Mouse (Mus musculus) neural tube, embryonic 15.5 days (tissue): ENCODE data around the gene 1700025G04Rik. TPM values are rescaled to one million over a fixed set of nuclear protein-coding genes. Genes with fewer than 3 reads are reported as not detected.
"Not testable (repeated sequence)": the region's sequence is repeated elsewhere in the genome, so short reads cannot be mapped to it uniquely, and the experiment has no call there.

Source experiments
- ATAC-seq: fragments of 200-750 bp; cut with Nextera tagmentation; 2 replicates; pipeline ENCODE4 v1.8.0; 2017; ENCODE audit warnings: mild to moderate bottlenecking, moderate TSS enrichment, moderate library complexity; ENCODE audit not compliant: low FRiP score
- H3K27ac ChIP-seq: fragments of 300-500 bp; sonication (generic); replicated peaks from 2 replicates; pipeline ENCODE4 v1.5.1; 2015; ENCODE audit warnings: mild to moderate bottlenecking, inconsistent platforms
- H3K27me3 ChIP-seq: fragments of 300-500 bp; sonication (generic); replicated peaks from 2 replicates; pipeline ENCODE4 v1.6.1; 2015; ENCODE audit warnings: inconsistent platforms
- H3K36me3 ChIP-seq: fragments of 300-500 bp; sonication (generic); 2 replicates; pipeline ENCODE4 v1.6.1; 2015; ENCODE audit warnings: inconsistent platforms
- H3K4me1 ChIP-seq: fragments of 300-500 bp; sonication (generic); 2 replicates; pipeline ENCODE4 v1.6.1; 2015; ENCODE audit warnings: inconsistent platforms
- H3K4me2 ChIP-seq: fragments of 300-500 bp; sonication (generic); 2 replicates; pipeline ENCODE4 v1.6.1; 2015; ENCODE audit warnings: inconsistent platforms, mild to moderate bottlenecking, moderate library complexity
- H3K4me3 ChIP-seq: fragments of 300-500 bp; sonication (generic); replicated peaks from 2 replicates; pipeline ENCODE4 v1.5.1; 2015; ENCODE audit warnings: mild to moderate bottlenecking, inconsistent platforms
- H3K9ac ChIP-seq: fragments of 300-500 bp; sonication (generic); replicated peaks from 2 replicates; pipeline ENCODE4 v1.6.1; 2015; ENCODE audit warnings: mild to moderate bottlenecking, inconsistent platforms
- H3K9me3 ChIP-seq: fragments of 300-500 bp; sonication (generic); replicated peaks from 2 replicates; pipeline ENCODE4 v1.6.1; 2016; ENCODE audit warnings: inconsistent platforms
- WGBS: fragments of 180-500 bp; shearing (Covaris S2); methylation state at CpG from one replicate; pipeline ENCODE4 v1.1.7; 2015; ENCODE audit warnings: mixed read lengths; 5-methylcytosine and 5-hydroxymethylcytosine counted together
- polyA plus RNA-seq: library from polyadenylated mRNA; unstranded; fragments of >200 nt; fragmentation: Nextera tagmentation; extraction: Ambion mirVana; gene quantifications from 2 replicates; pipeline ENCODE4 v1.2.1, GENCODE M21; 2015

Gene 1700025G04Rik
- polyA plus RNA-seq, 1 experiment from 2014 or later, result 35.7 TPM

DNA sequence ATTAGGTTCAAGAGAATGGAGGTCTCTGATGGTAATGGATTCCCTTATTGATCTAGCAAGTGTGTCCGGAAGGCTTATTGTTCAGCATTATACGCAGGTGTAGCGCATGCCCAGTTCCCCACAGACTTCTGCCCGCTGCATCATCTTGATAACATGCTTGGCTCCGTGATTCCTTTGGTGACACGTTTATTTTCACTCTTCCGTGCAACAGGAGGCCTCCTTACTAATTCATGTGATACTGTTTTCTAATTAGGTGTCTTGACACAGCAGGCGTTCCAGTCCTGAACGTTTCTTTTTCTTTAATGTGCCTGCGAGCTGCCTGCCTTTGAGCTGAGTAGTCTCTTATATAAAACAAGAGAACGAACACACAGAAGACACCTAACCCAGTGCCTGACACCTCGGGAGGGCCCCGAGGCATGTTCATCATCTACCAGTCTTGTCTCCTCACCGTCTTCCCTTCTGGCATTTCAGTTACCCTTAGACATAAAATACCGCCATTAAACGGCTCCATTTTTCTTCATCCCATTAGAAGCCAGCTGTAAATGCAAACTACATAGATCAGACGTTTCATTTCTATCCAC, 244.6 kb downstream of the 1700025G04Rik start:
- Histone ChIP-seq H3K4me3 (no peak overlapping the region), H3K9me3 (no peaks in the 10 kb centered on the region), H3K9ac (no peak overlapping the region), H3K36me3 (no peaks in the 10 kb centered on the region), H3K27me3 (no peaks in the 10 kb centered on the region), H3K4me2 (peak overlapping the region; percentile 27), H3K27ac (peak overlapping the region; percentile 56), H3K4me1 (peaks cover 13% of the 10 kb centered on the region)
- 46% methylated on average over 17 of the region's 17 CpGs for WGBS
- ATAC-seq, result peak; percentile 24; the same call in 1 of the 2 replicates

DNA sequence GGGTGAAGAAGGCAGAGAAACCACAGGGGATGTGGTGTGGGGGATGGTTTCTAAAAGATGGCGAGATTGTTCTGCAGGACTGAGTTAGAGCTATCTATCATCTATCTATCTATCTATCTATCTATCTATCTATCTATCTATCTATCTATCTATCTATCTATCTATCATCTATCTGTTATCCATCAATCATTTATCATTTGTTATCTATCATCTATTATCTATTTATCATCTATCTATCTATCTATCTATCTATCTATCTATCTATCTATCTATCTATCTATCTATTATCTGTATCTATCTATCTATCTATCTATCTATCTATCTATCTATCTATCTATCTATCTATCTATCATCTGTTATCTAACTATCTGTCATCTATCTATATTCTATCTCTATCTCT, 249.6 kb downstream of the 1700025G04Rik start:
- WGBS, result 96% methylated on average over 1 of the region's 1 CpGs
- H3K9ac ChIP-seq, H3K9me3 ChIP-seq, H3K4me1 ChIP-seq, H3K27ac ChIP-seq, ATAC-seq, H3K4me2 ChIP-seq, H3K36me3 ChIP-seq, H3K27me3 ChIP-seq, H3K4me3 ChIP-seq: not testable (repeated sequence)

- H3K27ac ChIP-seq, result no peak overlapping the region
- H3K9me3 ChIP-seq, result no peaks in the 10 kb centered on the region
- no peaks in the 10 kb centered on the region for H3K4me1 ChIP-seq
- no peaks in the 10 kb centered on the region for H3K27me3 ChIP-seq
- no peak overlapping the region for H3K4me2 ChIP-seq
- H3K4me3 ChIP-seq, result no peak overlapping the region
- no peak overlapping the region for H3K9ac ChIP-seq
- WGBS, result 87% methylated on average over 4 of the region's 4 CpGs
- ATAC-seq, result no peak
- no peaks in the 10 kb centered on the region for H3K36me3 ChIP-seq
Measured at GRCm38 (mm10) chr1:151835261-151835660, 254.7 kb downstream of the 1700025G04Rik start.

- Histone ChIP-seq H3K27ac (no peak overlapping the region), H3K4me2 (no peak overlapping the region), H3K27me3 (no peaks in the 10 kb centered on the region), H3K36me3 (no peaks in the 10 kb centered on the region), H3K4me3 (no peak overlapping the region), H3K9me3 (no peaks in the 10 kb centered on the region), H3K4me1 (no peaks in the 10 kb centered on the region), H3K9ac (no peak overlapping the region)
- ATAC-seq, result no peak
- 88% methylated on average over 3 of the region's 3 CpGs for WGBS
Measured at GRCm38 (mm10) chr1:151831791-151832190, 258.1 kb downstream of the 1700025G04Rik start.

- H3K4me3 ChIP-seq, result no peak overlapping the region
- no peak for ATAC-seq
- no peak overlapping the region for H3K27ac ChIP-seq
- 63% methylated on average over 7 of the region's 7 CpGs for WGBS
- H3K27me3 ChIP-seq, result no peaks in the 10 kb centered on the region
- no peak overlapping the region for H3K4me2 ChIP-seq
- H3K9me3 ChIP-seq, result no peaks in the 10 kb centered on the region
- H3K4me1 ChIP-seq, result no peaks in the 10 kb centered on the region
- H3K9ac ChIP-seq, result no peak overlapping the region
- no peaks in the 10 kb centered on the region for H3K36me3 ChIP-seq
Measured at GRCm38 (mm10) chr1:151825065-151825464, 264.9 kb downstream of the 1700025G04Rik start.

GRCm38 (mm10) chr1:151820457-151820856, 269.5 kb downstream of the 1700025G04Rik start:
- Histone ChIP-seq H3K27me3 (no peaks in the 10 kb centered on the region), H3K36me3 (peaks cover 24% of the 10 kb centered on the region), H3K4me3 (no peak overlapping the region), H3K9me3 (no peaks in the 10 kb centered on the region), H3K27ac (no peak overlapping the region), H3K9ac (no peak overlapping the region), H3K4me1 (no peaks in the 10 kb centered on the region), H3K4me2 (no peak overlapping the region)
- 33% methylated on average over 5 of the region's 5 CpGs for WGBS
- ATAC-seq, result no peak

DNA sequence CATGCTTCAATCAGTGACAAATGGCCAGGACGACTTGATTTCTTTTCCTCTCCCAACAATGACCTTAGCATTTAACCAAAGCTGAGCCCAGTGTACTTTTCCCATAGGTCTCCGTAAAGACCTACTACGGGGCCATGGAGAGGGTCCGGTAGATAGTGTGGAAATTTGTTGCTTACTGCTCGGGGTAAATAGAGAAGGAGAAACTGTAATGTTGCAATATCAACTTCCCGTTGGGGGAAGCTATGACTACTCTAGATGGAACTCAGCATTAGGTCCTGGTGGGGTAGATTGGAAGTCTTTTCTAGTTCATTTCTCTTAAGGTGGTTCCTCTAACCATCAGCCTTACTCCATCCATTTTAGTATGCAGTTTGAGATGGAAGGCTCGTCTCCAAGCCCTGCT, 270.7 kb downstream of the 1700025G04Rik start:
- H3K4me3 ChIP-seq, result no peak overlapping the region
- no peak overlapping the region for H3K4me2 ChIP-seq
- H3K4me1 ChIP-seq, result no peaks in the 10 kb centered on the region
- 91% methylated on average over 7 of the region's 7 CpGs for WGBS
- H3K36me3 ChIP-seq, result peaks cover 32% of the 10 kb centered on the region
- H3K9ac ChIP-seq, result no peak overlapping the region
- no peak for ATAC-seq
- H3K9me3 ChIP-seq, result no peaks in the 10 kb centered on the region
- no peaks in the 10 kb centered on the region for H3K27me3 ChIP-seq
- no peak overlapping the region for H3K27ac ChIP-seq

GRCm38 (mm10) chr1:151816051-151816450, 273.9 kb downstream of the 1700025G04Rik start:
- Histone ChIP-seq H3K27ac (no peak overlapping the region), H3K36me3 (peaks cover 46% of the 10 kb centered on the region), H3K4me1 (no peaks in the 10 kb centered on the region), H3K27me3 (no peaks in the 10 kb centered on the region), H3K9ac (no peak overlapping the region), H3K4me3 (no peak overlapping the region), H3K9me3 (no peaks in the 10 kb centered on the region), H3K4me2 (no peak overlapping the region)
- ATAC-seq, result no peak
- 92% methylated on average over 3 of the region's 3 CpGs for WGBS

GRCm38 (mm10) chr1:151812004-151812712, 277.8 kb downstream of the 1700025G04Rik start:
- no peak overlapping the region for H3K4me2 ChIP-seq
- H3K27me3 ChIP-seq, result no peaks in the 10 kb centered on the region
- no peaks in the 10 kb centered on the region for H3K4me1 ChIP-seq
- H3K4me3 ChIP-seq, result no peak overlapping the region
- ATAC-seq, result no peak
- WGBS, result 68% methylated on average over 13 of the region's 13 CpGs
- H3K36me3 ChIP-seq, result peaks cover 52% of the 10 kb centered on the region
- H3K9me3 ChIP-seq, result no peaks in the 10 kb centered on the region
- H3K27ac ChIP-seq, result no peak overlapping the region
- no peak overlapping the region for H3K9ac ChIP-seq

- 87% methylated on average over 16 of the region's 16 CpGs for WGBS
- peaks cover 55% of the 10 kb centered on the region for H3K36me3 ChIP-seq
- no peaks in the 10 kb centered on the region for H3K4me1 ChIP-seq
- no peak overlapping the region for H3K27ac ChIP-seq
- no peak overlapping the region for H3K4me2 ChIP-seq
- no peak overlapping the region for H3K9ac ChIP-seq
- no peak for ATAC-seq
- H3K9me3 ChIP-seq, result no peaks in the 10 kb centered on the region
- H3K4me3 ChIP-seq, result no peak overlapping the region
- H3K27me3 ChIP-seq, result no peaks in the 10 kb centered on the region
Measured at GRCm38 (mm10) chr1:151811456-151811855, 278.5 kb downstream of the 1700025G04Rik start.

DNA sequence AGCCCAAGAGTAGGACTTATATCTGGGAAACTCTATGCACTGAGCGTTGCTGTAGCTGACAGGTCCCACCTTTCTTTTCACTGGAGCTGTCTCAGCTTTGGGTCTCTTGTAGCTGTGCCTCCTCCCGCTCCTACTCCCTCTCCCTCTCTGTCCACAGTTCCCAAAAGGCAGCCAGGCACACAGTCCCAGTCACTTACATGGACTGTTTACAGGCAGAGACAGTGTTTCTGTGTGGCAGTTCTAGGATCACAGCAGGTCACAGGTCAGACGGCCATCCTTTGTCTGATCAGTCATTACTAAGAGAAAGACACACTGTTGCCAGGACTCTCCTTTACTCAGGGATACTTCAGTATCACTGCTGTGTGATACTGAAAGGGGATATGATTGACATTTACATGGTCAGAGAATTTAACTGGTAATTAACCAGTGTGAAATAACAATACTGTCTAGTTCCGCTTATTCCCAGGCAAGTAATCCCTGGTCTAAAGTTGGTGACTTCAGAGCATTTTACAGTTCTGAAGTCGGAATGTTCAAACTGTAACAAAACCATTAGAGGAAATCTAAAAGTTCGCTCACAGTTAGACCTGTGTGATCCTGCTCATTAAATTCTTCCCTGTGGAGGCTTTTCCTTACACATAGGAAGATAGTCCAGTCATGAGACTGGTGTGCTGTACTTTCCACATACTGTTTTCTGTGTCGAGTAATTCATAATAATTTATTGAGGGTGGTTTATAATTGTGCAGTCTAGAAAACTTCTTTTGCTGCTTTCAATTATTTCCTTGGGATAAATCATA, 279.1 kb downstream of the 1700025G04Rik start:
- peaks cover 53% of the 10 kb centered on the region for H3K36me3 ChIP-seq
- no peak overlapping the region for H3K9ac ChIP-seq
- 61% methylated on average over 7 of the region's 7 CpGs for WGBS

DNA sequence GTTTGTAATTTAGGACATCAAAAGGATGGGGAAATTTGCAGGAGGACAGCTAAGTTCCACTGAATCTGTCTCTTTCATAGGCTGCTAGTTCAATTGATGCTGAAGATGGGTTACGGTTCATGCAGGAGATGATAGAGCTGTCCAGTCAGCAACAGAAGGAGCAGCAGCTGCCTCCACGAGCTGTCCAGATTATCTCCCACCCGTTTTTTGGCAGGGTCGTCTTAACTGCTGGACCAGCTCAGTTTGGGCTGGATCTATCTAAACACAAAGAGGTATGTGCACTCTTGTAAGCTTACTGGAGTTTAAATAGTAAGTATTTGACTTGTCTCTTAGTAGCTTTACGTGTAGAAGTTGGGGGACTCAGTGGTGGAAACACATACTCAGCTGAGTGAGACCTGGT, 282.6 kb downstream of the 1700025G04Rik start:
- 94% methylated on average over 5 of the region's 5 CpGs for WGBS
- H3K36me3 ChIP-seq, result peaks cover 48% of the 10 kb centered on the region
- no peaks in the 10 kb centered on the region for H3K9me3 ChIP-seq

More for the DNA sequence above, 279.1 kb downstream of the 1700025G04Rik start:
- Histone ChIP-seq H3K9me3 (no peaks in the 10 kb centered on the region), H3K4me2 (no peak overlapping the region), H3K4me3 (no peak overlapping the region), H3K27me3 (no peaks in the 10 kb centered on the region), H3K4me1 (no peaks in the 10 kb centered on the region), H3K27ac (no peak overlapping the region)
- ATAC-seq, result no peak

More for the DNA sequence above, 282.6 kb downstream of the 1700025G04Rik start:
- H3K27ac ChIP-seq, result no peak overlapping the region
- no peak overlapping the region for H3K4me2 ChIP-seq
- no peaks in the 10 kb centered on the region for H3K4me1 ChIP-seq
- no peak overlapping the region for H3K4me3 ChIP-seq
- H3K9ac ChIP-seq, result no peak overlapping the region
- H3K27me3 ChIP-seq, result no peaks in the 10 kb centered on the region
- ATAC-seq, result no peak
